Mouse (Mus musculus) myocyte (in vitro differentiated cells): Measurements from ENCODE around the gene Mep1a. TPM values are rescaled to one million over a fixed set of nuclear protein-coding genes. Genes with fewer than 3 reads are reported as not detected.

Experiments
- H3K27me3 ChIP-seq: one replicate; pipeline ENCODE4 v1.6.1; 2011; ENCODE audit not compliant: control insufficient read depth, insufficient read depth, insufficient read length
- H3K36me3 ChIP-seq: one replicate; pipeline ENCODE4 v1.6.1; 2011; ENCODE audit not compliant: control insufficient read depth, insufficient read depth
- H3K4me2 ChIP-seq: one replicate; pipeline ENCODE4 v1.6.1; 2011; ENCODE audit warnings: low read depth, control low read depth
- H3K4me3 ChIP-seq: one replicate; pipeline ENCODE4 v1.5.1; 2011; ENCODE audit warnings: mild to moderate bottlenecking, control low read depth, moderate library complexity
- H3K79me2 ChIP-seq: one replicate; pipeline ENCODE4 v1.6.1; 2011; ENCODE audit not compliant: control insufficient read depth, insufficient read depth
- H3ac ChIP-seq: one replicate; pipeline ENCODE4 v1.6.1; 2011; ENCODE audit not compliant: control insufficient read depth, insufficient read length
- CEBPB ChIP-seq: IDR thresholded peaks from 2 replicates; pipeline ENCODE4 v1.6.1; 2011; ENCODE audit warnings: mild to moderate bottlenecking, moderate library complexity; ENCODE audit not compliant: poor library complexity, insufficient read depth, severe bottlenecking
- E2F4 ChIP-seq: IDR thresholded peaks from one replicate; pipeline ENCODE4 v1.6.1; 2011; ENCODE audit warnings: mild to moderate bottlenecking, control low read depth, moderate library complexity; ENCODE audit not compliant: insufficient read depth
- MAX ChIP-seq: IDR thresholded peaks from one replicate; pipeline ENCODE4 v1.6.1; 2011; ENCODE audit warnings: low read depth, mild to moderate bottlenecking, control low read depth
- MYOD1 ChIP-seq, 3 experiments: IDR thresholded peaks; one replicate each; pipeline ENCODE4 v1.6.1; 2011; ENCODE audit warnings: control low read depth in 2 of 3, low read depth in 2 of 3, mild to moderate bottlenecking in 2 of 3, moderate library complexity in 1 of 3; ENCODE audit not compliant: insufficient read length in 2 of 3, control insufficient read depth in 1 of 3
- MYOG ChIP-seq, 3 experiments: IDR thresholded peaks; one replicate each; pipeline ENCODE4 v1.6.1; 2011; ENCODE audit warnings: control low read depth in 2 of 3, low read depth in 2 of 3, mild to moderate bottlenecking in 2 of 3; ENCODE audit not compliant: insufficient read length in 2 of 3, control insufficient read depth in 1 of 3, insufficient read depth in 1 of 3
- POLR2A ChIP-seq: IDR thresholded peaks from one replicate; pipeline ENCODE4 v1.6.1; 2011; ENCODE audit warnings: low read depth, mild to moderate bottlenecking, control low read depth, moderate library complexity; ENCODE audit not compliant: insufficient read length
- POLR2AphosphoS2 ChIP-seq: IDR thresholded peaks from one replicate; pipeline ENCODE4 v1.6.1; 2011; ENCODE audit warnings: low read depth, control low read depth; ENCODE audit not compliant: insufficient read length
- REST ChIP-seq: IDR thresholded peaks from one replicate; pipeline ENCODE4 v1.6.1; 2011; ENCODE audit warnings: mild to moderate bottlenecking, control low read depth, moderate library complexity; ENCODE audit not compliant: insufficient read depth, insufficient read length
- SRF ChIP-seq: IDR thresholded peaks from one replicate; pipeline ENCODE4 v1.6.1; 2011; ENCODE audit warnings: low read depth; ENCODE audit not compliant: control insufficient read depth, insufficient read length
- TCF12 ChIP-seq: IDR thresholded peaks from one replicate; pipeline ENCODE4 v1.6.1; 2011; ENCODE audit warnings: mild to moderate bottlenecking, control low read depth; ENCODE audit not compliant: poor library complexity, insufficient read depth, severe bottlenecking
- TCF3 ChIP-seq: IDR thresholded peaks from one replicate; pipeline ENCODE4 v1.6.1; 2011; ENCODE audit warnings: low read depth, control low read depth; ENCODE audit not compliant: insufficient read length
- USF1 ChIP-seq: IDR thresholded peaks from one replicate; pipeline ENCODE4 v1.6.1; 2011; ENCODE audit warnings: low read depth, mild to moderate bottlenecking, control low read depth, moderate library complexity
- polyA plus RNA-seq: library from polyadenylated mRNA; unstranded; fragments of >200 nt; fragmentation: generic; extraction: Trizol; gene quantifications from one replicate; pipeline ENCODE4 v1.2.1, GENCODE M21; 2012; ENCODE audit warnings: missing spikeins

Mep1a gene
- polyA plus RNA-seq, 1 experiment, result not detected

DNA sequence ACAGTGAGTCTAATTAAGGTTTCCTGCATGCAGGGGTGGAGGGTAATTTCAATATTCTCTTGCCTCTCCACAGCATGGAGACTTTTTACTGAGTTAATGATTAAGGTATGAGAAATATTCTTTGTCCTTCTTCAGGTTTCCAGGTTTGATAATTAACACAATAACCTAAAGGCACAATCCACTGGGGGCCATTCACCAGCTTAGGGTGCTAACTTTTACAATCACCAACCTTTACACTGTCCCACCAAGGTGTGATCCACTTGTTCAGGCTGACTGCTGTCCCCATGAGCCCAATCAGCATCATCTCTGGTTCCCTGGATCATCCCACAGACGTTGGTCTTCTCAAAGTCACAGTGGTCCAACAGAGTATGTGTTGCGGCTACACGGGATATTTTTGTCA is 16.6 kb downstream of the Mep1a start:
- no peaks in the 10 kb centered on the region for H3K27me3 ChIP-seq
- H3K4me3 ChIP-seq, result no peak overlapping the region
- H3K4me2 ChIP-seq, result no peak overlapping the region
- no peak overlapping the region for H3ac ChIP-seq
- no peaks in the 10 kb centered on the region for H3K79me2 ChIP-seq
- no peaks in the 10 kb centered on the region for H3K36me3 ChIP-seq
- TF ChIP-seq SRF (no peak), POLR2AphosphoS2 (no peak), MYOD1 (IDR thresholded peaks at IDR 0.05; ENCODE audit: control insufficient read depth in 1 of 3, insufficient read length in 2 of 3, low read depth in 2 of 3) (no peak), MYOG (IDR thresholded peaks at IDR 0.05; ENCODE audit: control insufficient read depth in 1 of 3, insufficient read depth in 1 of 3, insufficient read length in 2 of 3, low read depth in 2 of 3) (no peak)

DNA sequence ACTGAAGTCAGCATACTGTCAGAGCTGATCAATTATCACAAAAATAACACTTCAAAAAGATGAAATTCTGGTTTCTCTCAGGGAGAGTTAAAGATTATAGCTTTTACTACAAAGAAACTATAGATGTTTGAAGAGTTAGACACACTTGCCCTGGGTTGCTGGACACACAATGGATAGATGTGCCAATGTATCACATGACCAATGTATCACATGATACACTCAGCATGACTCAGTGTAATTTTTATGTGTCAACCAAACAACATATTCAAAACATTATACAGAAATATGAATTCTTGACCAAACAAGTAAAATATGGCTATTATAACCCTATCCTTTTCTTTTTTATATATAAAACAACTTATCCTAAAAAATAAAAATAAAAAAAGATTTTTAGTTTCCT is 25.0 kb downstream of the Mep1a start:
- H3K4me3 ChIP-seq, result no peak overlapping the region
- H3ac ChIP-seq, result no peak overlapping the region
- no peak overlapping the region for H3K4me2 ChIP-seq
- no peaks in the 10 kb centered on the region for H3K27me3 ChIP-seq
- no peaks in the 10 kb centered on the region for H3K79me2 ChIP-seq
- peak; percentile 55 for TF ChIP-seq USF1
- no peak for TF ChIP-seq SRF
- H3K36me3 ChIP-seq, result no peaks in the 10 kb centered on the region

DNA sequence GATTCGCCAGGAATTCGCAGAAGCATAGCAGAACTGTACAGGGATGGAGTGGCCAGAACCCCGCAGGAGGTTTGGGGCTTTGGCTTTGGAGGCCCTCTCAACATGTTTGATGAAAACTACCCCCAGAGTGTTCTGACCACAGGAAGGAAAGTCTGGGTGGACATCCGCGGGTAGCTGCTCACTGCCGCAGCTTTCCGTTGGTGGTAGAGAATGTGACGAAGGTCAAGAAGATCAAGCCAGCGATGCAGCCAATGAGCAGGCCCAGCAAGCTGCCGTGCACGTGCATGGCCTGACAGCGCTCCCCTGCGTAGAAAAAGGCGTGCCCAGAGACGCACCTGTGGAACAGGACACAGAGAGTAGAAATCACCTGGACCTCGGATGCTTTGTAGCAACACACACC is 27.8 kb downstream of the Mep1a start:
- no peak overlapping the region for H3K4me3 ChIP-seq
- H3K79me2 ChIP-seq, result no peaks in the 10 kb centered on the region
- no peak overlapping the region for H3K4me2 ChIP-seq
- H3ac ChIP-seq, result no peak overlapping the region
- H3K36me3 ChIP-seq, result no peaks in the 10 kb centered on the region
- H3K27me3 ChIP-seq, result no peaks in the 10 kb centered on the region
- no peak for TF ChIP-seq POLR2A
- no peak for TF ChIP-seq USF1
- no peak for TF ChIP-seq MAX
- no peak for TF ChIP-seq MYOD1 (IDR thresholded peaks at IDR 0.05; ENCODE audit: control insufficient read depth in 1 of 3, insufficient read length in 2 of 3, low read depth in 2 of 3)
- TF ChIP-seq REST, result no peak
- no peak for TF ChIP-seq SRF
- no peak for TF ChIP-seq POLR2AphosphoS2
- no peak for TF ChIP-seq E2F4
- TF ChIP-seq CEBPB, result no peak
- no peak for TF ChIP-seq TCF3

DNA sequence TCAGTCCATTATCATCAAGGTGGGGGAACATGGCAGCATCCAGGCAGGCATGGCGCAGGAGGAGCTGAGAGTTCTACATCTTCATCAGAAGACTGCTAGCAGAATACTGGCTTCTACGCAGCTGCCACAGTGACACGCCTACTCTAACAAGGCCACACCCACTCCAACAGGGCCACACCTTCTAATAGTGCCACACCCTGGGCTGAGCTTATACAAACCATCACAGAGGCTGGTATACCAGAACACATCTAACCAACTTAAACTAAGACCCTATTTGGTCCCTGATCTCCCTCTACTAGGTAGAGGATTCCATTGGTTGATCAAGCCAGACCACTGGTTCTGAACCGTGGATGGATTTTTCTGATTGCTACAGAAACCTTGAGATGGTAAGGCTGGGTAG is 30.1 kb downstream of the Mep1a start:
- TF ChIP-seq E2F4, result no peak
- TF ChIP-seq SRF, result no peak
- no peak for TF ChIP-seq MYOD1 (IDR thresholded peaks at IDR 0.05; ENCODE audit: control insufficient read depth in 1 of 3, insufficient read length in 2 of 3, low read depth in 2 of 3)
- TF ChIP-seq CEBPB, result no peak
- no peak for TF ChIP-seq POLR2A
- TF ChIP-seq USF1, result no peak
- no peak for TF ChIP-seq REST
- TF ChIP-seq MYOG (IDR thresholded peaks at IDR 0.05; ENCODE audit: control insufficient read depth in 1 of 3, insufficient read depth in 1 of 3, insufficient read length in 2 of 3, low read depth in 2 of 3), result no peak
- TF ChIP-seq TCF12, result no peak
- TF ChIP-seq MAX, result no peak
- TF ChIP-seq POLR2AphosphoS2, result no peak
- TF ChIP-seq TCF3, result no peak
- no peaks in the 10 kb centered on the region for H3K36me3 ChIP-seq
- H3ac ChIP-seq, result no peak overlapping the region
- H3K4me2 ChIP-seq, result no peak overlapping the region
- no peaks in the 10 kb centered on the region for H3K27me3 ChIP-seq
- no peak overlapping the region for H3K4me3 ChIP-seq
- no peaks in the 10 kb centered on the region for H3K79me2 ChIP-seq

DNA sequence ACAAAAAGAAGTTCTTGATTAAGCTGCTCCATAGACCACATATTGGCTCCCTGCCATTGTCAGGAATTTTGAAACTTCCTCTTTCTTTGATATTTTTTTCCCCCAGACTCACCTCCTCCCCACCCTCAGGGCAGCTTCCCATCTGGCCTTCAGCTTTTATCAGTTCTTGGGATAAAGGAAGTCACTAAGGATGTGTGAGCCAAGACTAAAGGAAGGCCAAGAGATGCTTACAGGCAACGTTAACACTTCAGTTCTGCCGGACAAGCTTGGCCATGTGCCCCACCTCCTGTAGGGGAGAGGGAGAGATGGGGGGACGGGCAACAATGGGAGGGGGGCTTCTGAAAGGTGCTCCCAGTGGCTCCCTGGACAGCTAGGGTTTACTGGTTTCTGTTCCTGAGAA is 32.6 kb downstream of the Mep1a start:
- H3K4me2 ChIP-seq, result no peak overlapping the region
- no peaks in the 10 kb centered on the region for H3K79me2 ChIP-seq
- H3K4me3 ChIP-seq, result no peak overlapping the region
- no peak overlapping the region for H3ac ChIP-seq
- no peaks in the 10 kb centered on the region for H3K27me3 ChIP-seq
- no peaks in the 10 kb centered on the region for H3K36me3 ChIP-seq
- TF ChIP-seq SRF, result no peak
- no peak for TF ChIP-seq MYOG (IDR thresholded peaks at IDR 0.05; ENCODE audit: control insufficient read depth in 1 of 3, insufficient read depth in 1 of 3, insufficient read length in 2 of 3, low read depth in 2 of 3)
- TF ChIP-seq TCF12, result no peak
- no peak for TF ChIP-seq REST
- no peak for TF ChIP-seq MAX
- no peak for TF ChIP-seq POLR2AphosphoS2
- TF ChIP-seq CEBPB, result no peak
- no peak for TF ChIP-seq E2F4
